Mouse (Mus musculus) kidney, postnatal 10 days (tissue): ENCODE measurements around the gene Smarce1.

Experiments used
- DNase-seq: peaks from one replicate; pipeline ENCODE4 v3.0.0; 2021; ENCODE audit warnings: mixed read lengths

Gene Smarce1

GRCm38 (mm10) chr11:99166241-99166640, 64.6 kb downstream of the Smarce1 start:
- DNase-seq: no peak

- DNase-seq: no peak
Measured at GRCm38 (mm10) chr11:99165031-99165752, 65.6 kb downstream of the Smarce1 start.

- DNase-seq: peak; percentile 27
Measured at GRCm38 (mm10) chr11:99162972-99163686, 67.7 kb downstream of the Smarce1 start.

DNA sequence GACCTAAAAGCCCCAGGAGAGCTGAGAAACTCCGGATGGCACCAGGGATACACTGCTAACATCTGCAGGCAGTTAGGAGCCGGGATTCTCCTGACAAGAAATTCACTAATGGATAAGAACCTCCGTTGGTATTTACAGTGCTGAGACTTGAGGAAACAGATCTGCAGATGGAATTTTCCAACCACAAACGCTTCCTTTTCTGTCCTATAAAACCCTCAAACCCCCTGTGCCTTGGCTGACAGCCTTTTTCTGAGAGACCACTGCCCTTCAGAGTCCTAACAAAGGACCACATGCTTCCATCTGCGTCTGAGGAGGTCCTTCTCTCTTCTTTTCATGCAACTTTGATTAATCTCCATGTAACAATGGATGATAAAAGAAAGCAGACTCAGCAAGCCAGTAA, 69.2 kb downstream of the Smarce1 start:
- DNase-seq: no peak

DNA sequence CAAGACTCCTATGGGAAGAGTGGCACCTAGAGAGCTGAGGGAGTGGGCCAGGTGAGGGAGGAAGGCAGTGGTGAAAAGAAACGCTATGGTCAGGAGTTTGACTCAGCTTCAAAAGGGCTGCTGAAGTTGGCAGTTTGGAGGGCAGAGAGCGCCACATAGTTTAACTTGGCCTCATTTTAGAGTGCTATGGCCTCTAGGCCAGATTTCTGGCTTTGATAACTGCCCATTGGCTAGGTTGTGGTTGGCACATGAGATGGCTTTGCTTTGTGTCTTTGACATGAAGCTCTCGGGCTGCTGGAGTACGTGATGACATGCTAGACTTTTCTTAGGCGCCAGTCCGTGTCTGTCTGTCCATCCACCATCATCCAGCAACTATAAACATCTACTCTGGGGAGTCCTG, 70.6 kb downstream of the Smarce1 start:
- DNase-seq: no peak
